Mouse (Mus musculus) spleen, embryonic (tissue): ENCODE results near the gene Neu2.

Source experiments
- CTCF ChIA-PET: fragments of 350-600 bp; sonication (Branson Sonifier 250); formaldehyde crosslinking; loops from one replicate; lab custom pipeline; 2022; lab: Charles Lee

Gene Neu2

GRCm38 (mm10) chr1:87608416-87609046 lies 98.8 kb downstream of the Neu2 start:
- CTCF ChIA-PET = no interaction called here

GRCm38 (mm10) chr1:87614576-87615295 lies 105.0 kb downstream of the Neu2 start:
- CTCF ChIA-PET = no interaction called here

GRCm38 (mm10) chr1:87620211-87620668 lies 110.6 kb downstream of the Neu2 start, which contains the start of gene Inpp5d:
TSS of gene Inpp5d (plus strand) at chr1:87620312.
- CTCF ChIA-PET = interaction anchor here (1.1 to 2.5 kb wide), 2 partner anchors 15 to 18 kb away, joined by 3 to 11 read pairs; no protein-coding TSS in a partner anchor

GRCm38 (mm10) chr1:87620693-87621092 lies 111.0 kb downstream of the Neu2 start:
- CTCF ChIA-PET = interaction anchor here (1.1 to 2.5 kb wide), 2 partner anchors 14 to 34 kb away, joined by 7 to 11 read pairs; no protein-coding TSS in a partner anchor

- CTCF ChIA-PET = interaction anchor here (0.6 to 2.5 kb wide), 3 partner anchors 14 to 50 kb away, joined by 3 to 11 read pairs (median 7); no protein-coding TSS in a partner anchor
Observed at GRCm38 (mm10) chr1:87621146-87621857, 111.6 kb downstream of the Neu2 start.

GRCm38 (mm10) chr1:87621858-87622279 lies 112.2 kb downstream of the Neu2 start:
- CTCF ChIA-PET = interaction anchor here (0.6 to 2.5 kb wide), 3 partner anchors 13 to 51 kb away, joined by 3 to 11 read pairs (median 7); no protein-coding TSS in a partner anchor

- CTCF ChIA-PET = interaction anchor here (0.6 to 1.2 kb wide), 3 partner anchors 26 to 276 kb away, joined by 3 to 5 read pairs (median 3); no protein-coding TSS in a partner anchor
Observed at GRCm38 (mm10) chr1:87623977-87624666, 114.4 kb downstream of the Neu2 start.

GRCm38 (mm10) chr1:87624826-87625225 lies 115.1 kb downstream of the Neu2 start:
- CTCF ChIA-PET = interaction anchor here (0.6 to 1.2 kb wide), 4 partner anchors 25 to 40 kb away, joined by 3 to 5 read pairs (median 3); no protein-coding TSS in a partner anchor

GRCm38 (mm10) chr1:87625254-87626025 lies 115.8 kb downstream of the Neu2 start:
- CTCF ChIA-PET = interaction anchor here (0.6 to 1.1 kb wide), 5 partner anchors 11 to 39 kb away, joined by 3 to 4 read pairs (median 3); no protein-coding TSS in a partner anchor

GRCm38 (mm10) chr1:87626344-87626743 lies 116.7 kb downstream of the Neu2 start:
- CTCF ChIA-PET = interaction anchor here (0.8 to 1.3 kb wide), 4 partner anchors 10 to 32 kb away, joined by 3 to 4 read pairs (median 4); no protein-coding TSS in a partner anchor

- CTCF ChIA-PET = no interaction called here
Observed at GRCm38 (mm10) chr1:87628085-87628484, 118.4 kb downstream of the Neu2 start.

GRCm38 (mm10) chr1:87631584-87631983 lies 121.9 kb downstream of the Neu2 start:
- CTCF ChIA-PET = interaction anchor here (0.6 to 1.1 kb wide), 2 partner anchors 18 to 118 kb away, joined by 4 to 20 read pairs; no protein-coding TSS in a partner anchor

- CTCF ChIA-PET = interaction anchor here (0.6 to 1.1 kb wide), 3 partner anchors 10 to 18 kb away, joined by 3 to 5 read pairs (median 4); no protein-coding TSS in a partner anchor
Observed at GRCm38 (mm10) chr1:87632163-87632562, 122.5 kb downstream of the Neu2 start.

- CTCF ChIA-PET = interaction anchor here (0.6 to 3.2 kb wide), 6 partner anchors 10 to 34 kb away, joined by 3 to 11 read pairs (median 4); partner anchors contain the start of gene Inpp5d
Observed at GRCm38 (mm10) chr1:87636716-87637117, 127.0 kb downstream of the Neu2 start.

GRCm38 (mm10) chr1:87637121-87637877 lies 127.6 kb downstream of the Neu2 start:
- CTCF ChIA-PET = interaction anchor here (0.6 to 1.4 kb wide), 7 partner anchors 9 to 34 kb away, joined by 3 to 6 read pairs (median 4); no protein-coding TSS in a partner anchor

GRCm38 (mm10) chr1:87637878-87638600 lies 128.3 kb downstream of the Neu2 start:
- CTCF ChIA-PET = interaction anchor here (0.8 to 2.2 kb wide), 4 partner anchors 9 to 18 kb away, joined by 3 to 13 read pairs (median 3); partner anchors contain the start of gene Inpp5d

GRCm38 (mm10) chr1:87639724-87640123 lies 130.0 kb downstream of the Neu2 start:
- CTCF ChIA-PET = interaction anchor here (0.5 to 2.2 kb wide), 3 partner anchors 9 to 43 kb away, joined by 4 to 13 read pairs (median 8); no protein-coding TSS in a partner anchor
